Mouse (Mus musculus) cerebellum, adult 11 months (tissue): Measurements from ENCODE around the gene Npb.

Source experiments
- DNase-seq: peaks from one replicate; pipeline ENCODE4 v3.0.0; 2022

Npb gene

DNA sequence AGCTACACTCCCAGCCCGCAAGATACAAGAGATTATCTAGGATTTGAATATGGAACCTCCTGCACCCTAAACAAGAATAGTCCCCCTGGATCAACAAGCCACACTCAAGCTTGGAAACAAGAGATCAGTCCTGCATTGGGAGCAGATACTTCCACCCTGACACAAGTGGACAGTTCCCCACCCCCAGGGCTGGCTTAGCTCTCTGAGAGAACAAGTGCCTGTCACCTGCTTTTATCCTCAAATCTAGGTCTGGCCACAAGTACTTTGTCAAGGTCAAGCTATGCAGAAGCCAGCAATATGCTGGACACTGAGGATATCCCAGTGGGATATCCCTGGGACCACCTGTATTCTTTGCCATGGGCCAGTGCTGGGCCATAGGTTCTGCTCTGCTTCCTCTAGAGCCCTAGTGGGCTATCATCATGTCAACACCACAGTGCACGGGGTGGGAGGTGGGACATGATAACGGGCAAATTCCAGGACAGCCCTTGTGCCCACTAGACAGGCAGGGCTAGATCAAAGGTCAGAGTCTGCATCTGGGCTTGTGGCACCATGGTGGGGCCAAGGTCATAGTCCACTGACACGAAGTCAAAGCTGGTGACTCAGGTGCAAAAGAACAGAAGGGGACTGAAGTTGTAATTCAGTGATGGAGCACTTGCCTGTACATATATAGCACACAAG lies 8.5 kb downstream of the Npb start:
- no peak for DNase-seq

- DNase-seq, result peak; percentile 93
These were observed 9.3 kb downstream of the Npb start, which contains the start of gene Pcyt2 for GRCm38 (mm10) chr11:120617519-120618112. Gene Pcyt2, minus strand, starts transcription at chr11:120617936.

GRCm38 (mm10) chr11:120618619-120619535 lies 10.6 kb downstream of the Npb start:
- DNase-seq, result no peak

DNA sequence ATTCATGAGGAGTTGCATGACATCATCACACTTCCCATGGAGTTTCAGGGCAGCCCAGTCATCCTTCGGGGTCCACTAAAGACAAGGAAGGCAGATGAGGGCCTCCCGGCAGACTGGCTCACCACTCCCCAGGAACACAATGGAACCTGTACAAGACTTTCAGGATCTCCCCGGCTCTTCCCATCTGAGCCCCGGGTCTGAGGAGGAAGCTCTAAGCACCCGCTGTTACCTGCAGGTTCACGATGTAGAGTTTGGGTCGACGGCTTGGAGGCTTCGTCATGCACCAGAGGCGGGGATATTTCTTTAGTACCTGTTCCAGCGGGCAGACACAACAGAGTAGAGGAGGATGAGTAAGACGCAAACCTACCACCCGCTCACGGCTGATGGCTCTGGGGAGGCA lies 11.9 kb downstream of the Npb start:
- no peak for DNase-seq

DNA sequence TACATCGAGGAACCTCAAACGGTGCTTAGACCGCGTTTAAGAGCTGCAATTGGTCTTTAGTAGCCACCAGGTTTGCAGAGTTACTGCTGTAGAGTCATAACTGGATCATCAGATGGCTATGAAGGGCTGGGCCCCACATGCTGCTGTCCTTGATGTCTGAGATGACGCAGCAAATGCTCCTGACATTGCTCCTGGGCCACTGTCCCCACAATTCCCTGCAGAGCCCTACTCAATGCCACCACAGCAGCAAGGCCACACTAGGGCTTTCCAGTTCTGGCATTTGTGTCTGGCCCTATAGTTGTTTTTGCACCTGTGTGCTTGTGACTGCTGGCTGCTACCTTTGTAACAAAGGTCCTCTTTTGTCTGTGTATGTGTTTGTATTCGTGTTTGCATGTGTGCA lies 14.5 kb downstream of the Npb start:
- no peak for DNase-seq

GRCm38 (mm10) chr11:120623961-120624679 lies 15.8 kb downstream of the Npb start:
- DNase-seq, result no peak

- DNase-seq, result peak; percentile 80
These were observed 16.4 kb downstream of the Npb start for GRCm38 (mm10) chr11:120624680-120625111.

DNA sequence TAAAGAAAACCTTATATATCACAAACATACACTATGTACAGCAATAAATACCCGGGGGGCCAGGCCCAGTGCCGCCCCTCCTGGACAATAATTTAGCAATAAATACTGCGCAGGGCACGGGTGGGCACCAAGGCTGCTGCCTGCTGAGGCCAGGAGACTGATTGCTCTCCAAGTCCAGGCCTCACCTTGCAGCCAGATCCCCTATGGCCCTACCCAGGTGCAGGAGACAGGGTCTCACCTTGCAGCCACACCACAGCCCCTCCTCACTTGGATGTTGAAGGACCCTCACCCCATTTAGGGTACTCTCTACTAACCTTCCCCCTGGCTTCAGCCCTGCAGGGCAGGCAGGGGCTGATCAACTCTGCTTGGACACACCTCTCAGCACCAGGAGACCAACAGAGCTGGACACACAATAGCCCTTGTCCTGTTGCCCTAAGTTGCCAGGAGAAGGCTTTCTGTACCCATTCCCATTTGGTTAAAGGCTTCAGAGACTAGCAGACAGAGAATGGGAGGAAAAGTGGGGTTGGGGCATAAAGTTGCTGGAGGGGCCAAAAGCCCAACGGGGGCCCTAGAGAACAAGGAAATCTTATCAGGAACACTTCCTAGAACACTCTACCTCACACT lies 17.0 kb downstream of the Npb start, which contains the start of gene Sirt7:
TSS of gene Sirt7 (minus strand) at position 89 of the 624 bp plus-strand sequence.
- DNase-seq, result no peak

GRCm38 (mm10) chr11:120626785-120627467 lies 18.6 kb downstream of the Npb start:
- DNase-seq, result no peak

DNA sequence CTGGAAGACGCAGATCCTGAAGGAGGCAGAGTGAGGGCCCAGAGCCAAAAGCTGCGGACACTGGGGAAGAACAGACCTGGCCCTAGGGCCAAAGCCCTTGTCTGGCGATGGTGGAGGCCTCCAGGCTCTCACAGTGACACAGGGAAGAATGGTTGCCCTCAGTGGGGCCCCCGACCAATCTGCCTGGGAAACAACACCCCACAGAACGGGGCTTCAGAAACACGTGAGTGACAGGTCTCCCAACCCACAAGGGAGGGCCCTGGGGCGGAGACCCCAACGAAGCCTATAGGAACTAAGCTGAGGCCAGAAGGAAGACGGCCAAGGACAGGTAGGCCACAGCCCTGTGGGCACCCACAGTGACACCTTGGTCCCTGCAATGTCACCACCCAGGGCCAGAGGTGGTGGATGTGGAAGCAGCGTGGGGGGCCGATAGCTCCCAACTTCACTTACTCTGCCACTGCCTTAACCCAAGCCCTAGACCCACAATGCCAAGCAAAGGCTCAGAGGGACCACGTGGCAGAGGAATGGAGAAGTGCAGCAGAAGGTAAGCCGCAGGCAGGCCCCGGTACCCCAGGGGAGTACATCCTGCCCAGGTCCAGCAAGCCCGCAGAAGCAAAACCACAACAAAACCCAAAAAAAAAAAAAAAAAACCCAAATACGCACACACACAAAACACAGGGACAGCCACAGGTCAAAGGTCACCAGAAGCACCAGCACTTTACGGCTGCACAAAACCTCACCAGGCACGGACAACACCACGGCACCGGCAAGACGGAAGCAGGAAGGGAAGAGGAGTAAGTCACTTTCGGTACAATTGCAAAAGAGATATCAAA lies 19.4 kb downstream of the Npb start:
- DNase-seq, result no peak

- DNase-seq, result no peak
These were observed 20.5 kb downstream of the Npb start for GRCm38 (mm10) chr11:120628601-120629340.

GRCm38 (mm10) chr11:120629341-120629730 lies 21.1 kb downstream of the Npb start:
- DNase-seq, result no peak

DNA sequence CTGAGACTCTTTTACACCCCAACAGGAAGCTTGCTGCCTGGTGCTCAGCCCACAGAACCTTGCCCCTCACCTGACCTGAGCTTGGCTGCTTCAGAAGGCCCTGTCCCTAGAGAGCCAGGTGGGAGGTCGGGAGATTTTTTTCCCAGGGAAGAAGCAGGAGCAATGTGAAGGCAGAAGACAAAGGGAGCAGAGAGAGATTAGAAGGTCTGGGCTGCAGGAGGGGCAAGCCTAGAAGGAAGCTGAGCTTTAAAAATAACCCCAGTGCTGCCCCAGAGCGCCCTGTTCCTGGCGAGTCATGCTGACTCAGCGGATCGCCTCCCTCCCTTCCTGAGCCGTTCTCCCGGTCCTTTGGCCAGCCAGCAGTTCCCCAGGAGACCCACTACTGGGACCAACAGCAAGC lies 21.6 kb downstream of the Npb start:
- no peak for DNase-seq

GRCm38 (mm10) chr11:120630401-120630871 lies 22.2 kb downstream of the Npb start:
- no peak for DNase-seq

- DNase-seq, result no peak
These were observed 22.8 kb downstream of the Npb start for GRCm38 (mm10) chr11:120630881-120631725.

DNA sequence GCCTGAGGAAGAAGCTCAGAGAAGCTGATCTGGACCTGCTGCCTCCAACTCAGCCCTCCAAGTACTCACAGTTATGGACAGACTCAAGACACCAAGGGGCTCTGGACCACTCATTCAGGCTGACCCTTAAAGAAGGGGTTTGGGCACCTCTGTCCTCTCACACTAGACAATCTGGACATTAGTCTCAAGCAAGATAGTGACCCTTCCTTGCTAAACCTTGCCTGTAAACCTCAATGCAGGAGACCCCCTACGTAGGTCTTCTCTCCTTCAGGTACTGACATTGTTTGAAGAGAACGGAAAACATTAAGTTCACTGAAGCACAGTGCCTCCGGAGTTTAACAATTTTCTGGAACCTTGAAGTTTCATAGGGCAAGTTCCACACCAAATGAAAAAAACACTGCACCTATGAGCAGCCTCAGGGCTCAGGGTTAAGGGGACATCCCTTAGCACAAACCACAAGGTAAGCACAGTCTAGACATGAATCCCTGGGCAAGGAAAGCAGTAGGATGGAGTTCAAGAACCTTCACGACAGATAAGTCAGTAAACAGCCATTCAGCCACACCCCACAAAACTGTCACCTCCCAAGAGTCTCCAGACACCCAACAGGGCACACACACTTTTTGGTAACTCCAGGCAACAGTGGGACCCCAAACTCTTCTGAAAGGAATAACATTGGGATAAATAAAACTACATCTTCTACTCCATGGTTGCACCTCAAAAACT lies 23.6 kb downstream of the Npb start:
- DNase-seq, result no peak

GRCm38 (mm10) chr11:120632559-120633519 lies 24.6 kb downstream of the Npb start:
- peak; percentile 70 for DNase-seq
